Mouse (Mus musculus) right cerebral cortex, adult 18-20 months (tissue): ENCODE measurements around the gene Gtf2f2.
"Not testable (repeated sequence)": the region's sequence is repeated elsewhere in the genome, so short reads cannot be mapped to it uniquely, and the experiment has no call there.

Experiments used
- DNase-seq: peaks from one replicate; pipeline ENCODE4 v3.0.0; 2022; ENCODE audit warnings: mixed read lengths

Gene Gtf2f2

DNA sequence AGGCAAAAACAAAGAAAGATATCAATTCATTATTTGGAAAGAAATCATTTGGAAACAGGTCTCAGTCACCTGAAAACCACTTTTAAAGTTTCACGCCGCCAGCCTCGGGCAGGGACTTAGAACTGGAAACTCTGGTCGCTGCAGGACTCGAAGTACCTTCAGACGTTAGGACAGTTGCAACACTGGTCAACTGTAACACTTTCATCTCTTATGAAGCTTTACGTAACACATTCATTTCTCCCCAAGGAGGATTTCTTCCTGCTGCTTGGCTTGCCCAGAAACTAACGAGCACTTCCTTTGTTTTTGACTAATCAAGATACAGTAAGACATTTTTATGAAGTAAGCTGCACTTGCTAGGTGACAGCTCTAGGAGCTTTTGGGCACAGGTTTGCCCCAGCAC is 103.7 kb downstream of the Gtf2f2 start:
- no peak for DNase-seq

DNA sequence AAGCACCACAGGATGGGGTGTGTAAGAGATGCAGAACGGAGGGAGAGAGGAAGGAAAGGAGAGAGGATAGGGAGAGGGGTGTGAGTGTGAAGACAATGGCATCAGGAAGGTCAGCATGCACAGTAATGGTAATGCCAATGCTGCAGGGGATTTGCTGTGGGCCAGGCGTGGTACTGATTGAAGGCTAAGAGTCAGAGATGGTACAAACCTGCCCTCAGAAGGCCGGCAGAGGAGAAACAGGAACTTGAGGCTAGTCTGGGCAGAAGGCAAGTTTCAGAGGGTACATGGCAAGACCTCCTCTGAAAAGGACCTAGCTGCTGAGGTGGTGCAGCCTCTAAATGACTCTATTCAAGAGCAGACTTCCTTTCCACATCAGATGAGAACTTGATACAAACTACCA is 105.7 kb downstream of the Gtf2f2 start:
- no peak for DNase-seq

DNA sequence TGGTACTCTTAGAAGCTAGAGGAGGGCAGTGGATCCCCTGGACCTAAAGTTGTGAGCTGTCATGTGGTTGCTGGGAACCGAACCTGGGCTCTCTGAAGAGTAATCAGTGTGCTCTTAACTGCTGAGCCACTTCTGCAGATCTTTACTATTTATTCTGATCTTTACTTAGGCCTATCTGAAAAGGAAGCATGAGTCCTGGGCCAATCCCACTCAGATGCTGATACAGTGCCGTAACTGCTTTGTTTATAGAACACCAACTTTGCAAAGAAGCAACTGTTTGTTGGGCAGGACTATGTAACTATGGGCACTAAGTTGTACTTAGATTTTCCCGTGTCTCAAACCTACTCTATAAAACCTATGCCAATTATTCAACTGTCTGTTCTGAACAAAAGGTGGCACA is 107.5 kb downstream of the Gtf2f2 start:
- DNase-seq, result no peak

DNA sequence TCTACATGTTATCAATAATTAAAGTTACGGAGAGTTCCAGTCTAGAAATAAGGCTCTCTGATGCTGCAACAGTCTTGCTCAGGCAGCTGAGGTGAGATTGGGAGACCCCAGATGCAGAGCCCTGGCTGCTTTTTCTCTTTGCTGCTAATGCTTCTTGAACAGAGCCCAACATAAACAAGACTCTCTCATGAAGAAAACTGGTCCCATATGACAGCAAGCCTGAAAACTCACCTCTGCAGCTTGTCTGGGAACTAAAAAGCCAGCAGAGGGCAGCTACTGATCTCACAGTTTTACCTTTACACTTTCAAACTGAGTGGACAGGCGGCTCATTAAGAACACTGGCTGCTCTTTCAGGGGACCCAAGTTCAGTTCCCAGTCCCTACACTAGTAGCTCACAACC is 108.7 kb downstream of the Gtf2f2 start:
- DNase-seq, result no peak

DNA sequence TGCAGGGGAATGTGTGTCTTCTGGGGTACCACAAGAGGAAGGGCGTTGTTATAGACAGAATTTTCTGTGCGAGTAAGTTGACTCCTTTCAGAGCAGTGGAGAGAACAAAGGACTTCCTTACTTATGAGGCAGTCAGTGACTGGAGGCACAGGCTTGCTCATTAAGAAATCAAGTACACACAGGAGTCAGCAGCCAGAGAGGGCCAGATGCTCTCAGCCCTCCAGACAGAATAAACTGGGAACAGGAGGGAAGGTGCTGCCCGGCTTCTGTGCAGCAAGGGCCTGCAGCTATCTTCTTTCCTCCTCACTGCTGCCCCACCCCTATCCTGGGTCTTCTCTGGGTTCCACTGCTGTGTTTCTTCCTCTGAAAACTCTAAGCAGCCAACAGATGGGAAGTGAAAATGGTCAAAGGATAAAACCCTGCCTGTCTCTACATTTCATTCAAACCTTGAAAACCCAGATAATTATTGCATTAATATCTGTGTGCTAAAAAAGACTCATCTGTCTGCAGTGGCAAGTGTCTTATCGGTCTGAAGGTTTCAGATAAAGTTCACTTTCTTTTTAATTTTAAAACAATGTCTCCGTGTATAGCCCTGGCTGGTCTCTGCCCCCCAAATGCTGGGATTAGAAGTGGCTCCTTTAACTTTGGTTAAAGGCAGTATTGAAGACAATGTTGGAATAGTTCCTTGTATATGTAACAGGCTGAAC is 109.7 kb downstream of the Gtf2f2 start:
- DNase-seq, result no peak

DNA sequence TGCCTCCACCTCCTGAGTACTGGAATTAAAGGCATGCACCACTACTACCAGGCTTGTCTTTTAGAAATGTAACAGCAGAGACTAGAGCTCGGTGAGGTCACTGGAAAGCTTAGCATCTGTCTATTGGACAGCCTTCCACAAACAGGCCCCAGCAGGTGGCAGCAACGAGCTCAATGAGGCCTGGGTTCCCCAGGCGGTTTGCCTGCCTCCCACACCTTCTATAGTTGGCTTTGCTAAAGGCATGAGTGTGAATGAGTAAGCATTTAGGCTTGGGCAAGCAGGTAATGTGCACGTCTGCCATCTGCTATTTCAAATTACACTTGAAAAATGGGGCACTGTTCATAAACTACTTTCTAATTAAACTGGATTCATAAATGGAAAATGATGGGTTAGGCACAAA is 111.1 kb downstream of the Gtf2f2 start:
- DNase-seq, result peak; percentile 93

DNA sequence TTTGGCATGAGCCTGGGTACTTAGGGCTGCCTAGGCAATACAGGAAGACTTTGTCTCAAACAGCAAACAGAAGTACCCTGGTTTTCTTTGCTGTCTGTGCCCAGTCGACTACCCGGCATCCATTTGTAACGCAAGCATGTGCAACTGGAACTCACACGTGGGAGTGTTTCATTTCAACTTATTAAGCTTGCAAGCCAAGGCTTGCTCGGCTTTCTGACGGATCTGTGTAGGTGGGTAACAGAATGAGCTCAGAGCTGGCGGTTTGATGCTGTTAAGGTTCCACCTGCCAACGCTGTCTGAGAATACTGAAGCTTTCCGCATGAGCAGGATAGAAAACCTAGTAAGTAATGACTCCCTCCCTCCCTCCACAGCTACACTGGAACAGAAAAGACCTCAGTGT is 118.5 kb downstream of the Gtf2f2 start:
- peak; percentile 92 for DNase-seq

DNA sequence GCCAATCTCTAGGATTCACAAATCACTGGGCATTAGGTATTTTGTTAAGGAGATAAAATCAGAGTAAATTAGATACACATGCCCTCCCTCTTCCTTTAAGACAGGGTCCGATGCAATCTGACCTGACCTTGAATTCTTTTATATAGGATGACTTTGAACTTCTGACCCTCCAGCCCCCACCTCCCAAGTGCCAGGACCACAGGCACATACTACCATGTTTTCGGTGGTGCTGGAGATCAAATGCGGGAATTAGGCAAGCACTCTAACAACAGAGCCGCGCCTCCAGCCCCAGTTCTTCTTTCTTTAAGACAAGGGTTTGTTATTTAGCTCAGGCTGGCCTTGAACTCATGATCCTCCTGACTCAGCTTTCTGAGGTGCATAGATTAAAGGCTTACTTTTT is 126.8 kb downstream of the Gtf2f2 start:
- DNase-seq, result no peak

DNA sequence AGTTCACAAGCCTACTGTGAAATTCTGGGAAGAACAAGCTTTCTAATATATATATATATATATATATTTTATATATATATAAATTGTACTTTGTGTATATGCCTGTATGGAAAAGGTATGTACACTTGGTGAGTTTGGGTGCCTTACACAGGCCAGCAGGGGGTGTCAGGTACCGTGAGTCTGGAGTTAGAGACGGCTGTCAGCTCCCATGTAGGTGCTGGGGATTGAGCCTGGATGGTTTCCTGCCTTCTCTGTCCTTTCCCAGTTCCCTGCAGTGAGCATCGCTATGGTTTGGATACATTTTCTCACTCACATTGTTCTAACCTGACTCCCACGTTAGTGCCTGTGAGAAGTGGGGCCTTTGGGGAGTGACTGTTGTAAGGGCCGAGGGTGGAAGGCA is 127.3 kb downstream of the Gtf2f2 start:
- no peak for DNase-seq

DNA sequence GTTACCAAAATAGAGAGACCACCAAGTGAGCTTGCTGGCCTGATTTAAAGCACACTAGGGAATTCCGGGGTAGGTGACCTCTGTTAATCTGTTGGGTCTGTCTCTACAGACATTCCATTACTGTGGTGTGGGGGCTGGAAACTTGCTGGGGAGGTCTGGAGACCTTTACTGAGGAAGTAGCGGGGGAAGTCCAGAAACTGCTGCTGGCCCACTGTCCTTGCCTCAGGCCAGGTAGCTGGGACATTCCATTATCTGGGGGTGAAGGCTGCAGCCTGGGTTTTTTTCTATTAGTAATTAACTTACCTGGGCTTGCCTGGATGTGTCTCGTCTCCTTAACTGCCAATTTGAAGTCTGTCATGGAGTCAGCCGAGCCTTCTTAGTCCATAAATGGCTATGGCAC is 128.8 kb downstream of the Gtf2f2 start:
- DNase-seq, result no peak

DNA sequence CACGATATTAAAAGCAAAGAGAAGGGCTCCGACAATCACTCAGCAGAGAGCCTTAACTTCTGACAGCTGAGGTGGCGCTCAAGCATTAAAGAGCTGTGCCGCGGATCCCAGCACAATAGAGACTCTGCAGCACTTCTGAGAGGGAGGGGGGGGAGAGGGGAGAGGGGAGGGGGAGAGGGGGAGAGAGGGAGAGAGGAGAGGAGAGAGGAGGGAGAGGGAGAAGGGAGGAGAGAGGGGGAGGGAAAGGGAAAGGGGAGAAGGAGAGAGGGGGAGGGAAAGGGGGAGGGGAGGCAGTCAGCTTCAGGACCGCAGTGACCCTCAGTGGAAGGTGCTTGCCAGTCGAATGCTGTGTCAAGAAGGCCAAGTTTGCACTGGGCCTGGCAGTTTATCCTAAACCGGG is 131.7 kb downstream of the Gtf2f2 start:
- no peak for DNase-seq

DNA sequence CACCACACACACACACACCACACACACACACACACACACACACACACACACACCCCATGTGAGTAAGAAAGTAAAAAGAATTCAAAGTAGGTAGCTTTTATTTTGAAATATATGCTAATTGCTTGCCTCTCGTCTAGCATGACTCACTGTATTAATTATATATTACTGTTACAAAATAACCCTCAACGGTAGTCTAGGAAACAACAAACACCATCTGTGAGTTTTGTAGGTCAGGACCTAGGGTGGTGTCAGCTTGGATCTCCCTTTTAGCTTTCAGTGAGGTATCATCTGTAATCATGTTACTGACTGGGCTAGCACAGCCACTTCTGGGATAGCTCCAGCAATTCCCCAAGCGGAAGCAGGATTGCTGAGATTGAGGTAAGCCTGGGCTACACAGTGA is 133.4 kb downstream of the Gtf2f2 start:
- DNase-seq, result no peak

DNA sequence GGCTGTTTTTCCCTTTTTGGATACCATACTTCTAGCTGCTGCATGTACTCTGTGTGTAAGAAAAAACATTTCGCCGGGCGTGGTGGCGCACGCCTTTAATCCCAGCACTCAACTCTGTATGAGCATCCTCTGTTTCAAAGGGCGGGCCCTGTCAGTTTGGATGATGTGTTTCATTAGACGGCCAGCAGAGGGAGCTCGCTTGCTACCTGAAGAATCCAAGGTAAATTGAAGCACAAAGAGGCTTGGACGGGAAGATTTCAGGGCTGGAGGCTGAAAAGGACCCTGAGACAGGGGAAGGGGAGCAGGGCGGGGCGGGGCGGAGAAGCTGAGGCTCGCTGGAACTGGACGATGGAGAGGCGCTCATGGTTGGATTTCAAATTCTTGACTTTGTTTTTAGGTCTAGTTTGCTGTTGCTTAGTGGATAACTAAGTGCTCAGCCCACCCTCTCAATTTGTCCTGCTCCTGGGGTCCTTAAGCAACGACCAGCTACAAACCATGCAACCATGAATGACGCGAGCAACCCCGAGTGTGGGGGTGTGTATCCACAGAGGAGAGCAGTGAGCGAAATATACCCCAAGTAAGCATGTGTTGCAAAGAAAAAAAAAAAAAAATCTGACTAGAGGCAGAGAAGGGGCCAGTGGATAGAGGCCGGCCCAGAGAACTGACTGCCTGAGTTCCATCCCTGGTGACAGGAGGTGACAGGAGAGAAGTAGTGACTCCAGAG is 134.2 kb downstream of the Gtf2f2 start:
- peak; percentile 89 for DNase-seq

DNA sequence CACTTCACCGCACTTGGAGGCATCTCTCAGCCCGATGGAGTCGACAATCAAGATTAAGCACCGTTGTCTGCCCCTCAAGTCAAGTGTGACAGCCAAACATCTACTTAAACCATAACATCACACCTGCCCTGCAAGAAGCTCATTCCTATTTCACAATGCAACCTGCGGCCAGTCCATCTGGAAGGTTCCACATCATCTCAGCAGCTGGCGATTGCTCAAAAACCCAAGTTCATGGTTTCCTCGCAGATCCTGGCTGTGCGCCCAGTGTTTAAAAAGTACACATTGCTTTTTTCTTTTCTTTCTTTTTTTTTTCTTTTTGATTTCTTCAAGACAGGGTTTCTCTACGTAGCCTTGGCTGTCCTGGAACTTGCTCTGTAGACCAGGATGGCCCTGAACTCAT is 137.1 kb downstream of the Gtf2f2 start:
- no peak for DNase-seq

DNA sequence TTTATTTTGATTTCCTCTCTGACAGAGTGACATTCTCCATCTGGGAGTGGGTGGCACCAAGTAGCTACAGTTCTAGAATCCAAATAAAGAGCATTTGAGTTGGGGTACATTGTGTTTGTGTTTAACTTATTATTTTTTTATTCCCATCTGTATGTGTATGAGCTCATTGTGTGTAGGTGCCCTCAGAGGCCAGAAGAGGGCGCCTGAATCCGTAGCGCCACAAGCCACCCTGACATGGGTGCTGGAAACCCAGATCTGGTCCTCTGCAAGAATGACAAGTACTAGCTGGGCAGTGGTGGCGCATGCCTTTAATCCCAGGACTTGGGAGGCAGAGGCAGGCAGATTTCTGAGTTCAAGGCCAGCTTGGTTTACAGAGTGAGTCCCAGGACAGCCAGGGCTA is 138.9 kb downstream of the Gtf2f2 start:
- DNase-seq, result no peak

DNA sequence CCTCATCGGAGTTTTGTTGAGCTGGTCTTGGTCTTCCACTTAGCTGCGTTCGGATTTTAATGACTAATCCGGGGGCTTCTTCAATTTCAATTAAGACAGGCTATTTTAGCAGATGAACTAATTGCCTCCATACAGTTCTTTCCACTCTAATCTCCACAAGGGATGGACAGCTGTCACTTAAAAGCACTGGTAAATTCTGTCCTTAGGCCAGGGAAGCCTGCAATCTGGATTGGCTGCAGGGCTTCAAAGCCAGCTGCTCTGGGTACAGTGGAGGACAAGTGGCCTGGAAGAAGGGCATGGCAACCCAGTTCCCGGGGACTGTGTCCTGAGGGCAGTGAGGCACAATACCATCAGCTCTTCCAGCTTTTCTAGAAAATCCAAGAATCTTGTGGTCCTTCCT is 139.6 kb downstream of the Gtf2f2 start:
- no peak for DNase-seq

DNA sequence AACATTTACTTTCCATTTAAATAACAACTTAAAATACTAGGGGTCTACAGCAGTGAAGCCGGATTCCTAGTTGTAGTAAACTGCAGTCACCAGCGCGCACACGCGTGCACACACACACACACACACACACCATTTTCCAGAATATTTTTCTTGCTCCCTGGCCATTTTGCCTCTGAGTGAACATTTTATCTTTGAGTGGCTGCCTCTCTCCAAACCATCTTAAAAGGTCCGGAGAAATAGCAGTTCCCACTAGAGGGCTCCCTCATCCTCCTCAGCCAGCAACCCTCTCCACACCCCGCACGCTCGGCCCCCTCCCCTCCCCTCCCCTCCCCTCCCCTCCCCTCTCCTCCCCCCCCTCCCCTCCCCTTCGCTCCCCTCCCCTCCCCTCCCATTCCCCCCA is 140.0 kb downstream of the Gtf2f2 start:
- DNase-seq, result peak; percentile 56

DNA sequence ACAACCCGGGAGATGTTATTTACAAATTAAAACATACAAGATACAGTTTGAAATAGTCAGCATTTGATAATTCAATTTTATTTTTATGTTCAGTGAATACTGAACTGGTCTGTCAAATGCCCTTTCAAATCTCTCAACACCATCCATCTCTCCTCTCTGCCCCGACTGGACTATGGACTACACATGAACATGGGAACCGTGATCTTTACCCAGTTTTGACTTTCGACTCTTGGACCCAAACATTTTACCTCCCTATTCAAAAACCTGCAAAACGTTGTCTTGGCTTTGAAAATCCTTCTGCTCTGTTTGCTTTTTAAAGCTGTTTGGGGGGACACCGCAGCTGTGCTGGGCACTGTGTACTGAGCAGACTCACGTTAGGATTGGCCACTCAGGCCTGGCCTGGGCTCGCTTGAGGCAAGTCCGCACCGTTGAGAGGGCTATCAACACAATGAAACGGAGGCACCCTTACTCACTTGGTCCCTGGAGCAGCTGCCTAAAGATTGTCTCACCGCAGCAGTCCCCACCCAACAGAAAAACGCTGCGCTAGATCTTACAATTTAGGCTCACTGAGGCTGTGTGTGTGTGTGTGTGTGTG is 140.8 kb downstream of the Gtf2f2 start:
- DNase-seq, result no peak

DNA sequence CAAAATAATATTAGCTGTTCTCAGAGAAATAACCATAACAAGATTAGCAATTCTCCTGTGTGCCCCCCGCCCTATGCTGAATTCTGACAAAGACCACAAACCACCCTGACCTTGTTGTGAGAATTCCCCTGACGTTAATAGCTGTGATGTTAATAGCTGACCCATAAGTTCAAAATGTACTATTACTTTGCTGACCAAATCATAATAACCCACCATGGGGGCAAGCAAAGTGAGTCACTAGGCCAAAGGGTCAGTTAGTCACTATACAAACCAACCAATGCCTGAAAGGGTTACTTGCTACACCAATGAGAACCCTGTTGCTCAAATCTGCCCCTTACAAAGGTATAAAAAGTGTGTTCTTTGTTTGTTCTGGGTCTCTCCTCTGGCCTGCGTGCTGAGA is 142.6 kb downstream of the Gtf2f2 start:
- not testable (repeated sequence) for DNase-seq

DNA sequence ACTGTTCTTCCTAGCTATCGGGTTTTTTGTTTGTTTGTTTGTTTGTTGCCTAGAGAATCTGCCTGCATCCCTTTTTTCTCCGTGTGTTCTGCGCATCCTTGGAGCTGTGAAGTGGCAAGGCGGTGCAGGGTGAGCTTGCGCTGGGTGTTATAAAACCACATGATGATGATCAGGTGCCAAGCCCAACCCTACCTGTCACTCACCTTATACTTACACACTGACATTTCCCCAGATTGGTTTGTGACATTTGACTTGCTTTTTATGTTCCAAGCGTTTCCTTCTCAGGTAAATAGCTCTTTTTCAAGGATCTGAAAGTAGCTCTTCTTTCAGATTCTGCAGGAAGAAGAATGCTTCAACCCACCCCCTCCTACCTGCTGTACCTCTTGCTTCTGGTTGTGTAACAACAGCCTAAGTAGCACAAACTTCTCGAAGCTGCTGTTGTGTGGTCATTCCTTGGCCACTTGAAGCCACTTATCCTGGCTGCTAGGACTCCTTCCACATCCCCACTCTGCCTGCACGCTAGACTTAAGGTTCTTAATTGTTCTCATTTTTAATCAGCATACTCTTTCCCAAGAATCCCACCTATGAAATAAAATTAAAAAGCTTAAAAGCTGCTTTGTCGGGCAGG is 143.8 kb downstream of the Gtf2f2 start:
- no peak for DNase-seq

DNA sequence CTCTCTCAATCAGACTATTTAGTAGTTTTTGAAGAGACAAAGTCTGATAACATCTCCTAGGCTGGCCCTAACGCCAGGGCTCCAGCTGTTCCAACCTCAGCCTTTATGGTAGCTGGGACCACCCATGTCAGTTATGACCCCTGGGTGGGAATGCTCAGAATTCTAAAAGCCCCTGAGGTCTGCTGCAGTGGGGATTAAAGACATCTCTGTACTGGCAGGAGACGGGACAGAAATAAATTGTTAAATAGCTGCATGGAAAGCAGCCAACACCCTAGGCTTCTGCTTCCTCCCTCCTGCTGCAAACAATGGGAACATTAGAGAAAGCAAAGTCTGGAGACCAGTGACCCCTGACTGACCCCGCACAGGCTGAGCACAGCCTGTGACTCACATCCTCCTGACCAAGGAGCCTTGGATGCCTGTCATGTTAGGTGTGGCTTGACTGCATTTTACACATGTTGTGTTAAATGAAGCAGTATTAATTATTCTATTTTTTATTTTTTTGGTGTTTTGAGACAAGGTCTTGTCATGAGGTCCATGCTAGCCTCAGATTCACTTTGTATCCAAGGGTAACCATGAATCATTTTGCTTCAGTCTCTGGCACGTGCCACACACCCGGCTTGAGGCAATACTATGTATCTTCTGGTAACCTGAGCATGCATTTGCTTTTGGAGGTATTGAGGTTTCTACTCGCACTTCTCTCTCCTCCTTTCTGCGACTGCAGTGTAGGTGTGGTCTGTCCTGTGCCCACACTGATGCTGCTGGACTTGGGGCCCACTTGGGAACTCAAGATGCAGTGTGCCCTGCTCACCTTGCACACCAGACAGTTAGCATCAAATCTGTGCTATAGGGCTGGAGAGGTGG is 146.9 kb downstream of the Gtf2f2 start:
- no peak for DNase-seq

DNA sequence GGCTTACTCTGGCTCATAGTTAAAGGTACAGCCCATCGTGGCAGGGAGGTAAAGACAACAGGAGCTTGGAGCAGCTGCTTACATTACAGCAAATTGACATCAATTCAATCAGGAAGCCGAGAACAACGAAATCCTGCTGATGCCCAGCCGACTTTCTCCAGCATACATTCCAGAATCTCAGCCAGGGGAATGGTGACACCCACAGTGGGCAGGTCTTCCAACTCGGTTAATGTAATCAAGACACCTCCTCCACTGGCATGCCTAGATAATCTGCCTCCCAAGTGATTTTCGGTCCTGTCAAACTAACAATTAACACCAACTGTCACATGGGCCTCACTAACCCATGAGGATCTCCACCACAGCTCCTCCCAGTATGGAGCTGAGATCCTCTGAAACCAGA is 148.0 kb downstream of the Gtf2f2 start:
- no peak for DNase-seq

DNA sequence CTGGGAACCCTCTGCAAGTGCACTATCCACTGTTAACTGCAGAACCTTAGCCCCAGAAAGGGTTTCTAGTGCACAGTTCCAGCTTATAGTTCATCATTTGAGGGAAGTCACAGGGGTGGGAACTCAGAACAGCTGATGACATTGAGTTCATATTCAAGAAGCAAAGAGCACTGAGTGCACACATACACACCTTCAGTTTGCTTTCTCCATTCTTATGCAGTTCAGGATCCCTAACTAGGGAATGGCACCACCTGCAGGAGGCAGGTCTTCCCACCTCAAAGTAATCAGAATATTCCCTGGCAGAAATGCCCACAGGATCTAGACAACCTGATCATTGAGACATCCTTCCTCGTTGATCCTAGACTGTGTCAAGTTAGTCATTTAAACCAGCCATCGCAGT is 151.0 kb downstream of the Gtf2f2 start:
- DNase-seq, result no peak
